Mouse (Mus musculus) embryonic fibroblast, embryonic 13.5 days (primary cell): ENCODE results near the gene Cnbp. TPM values are rescaled to one million over a fixed set of nuclear protein-coding genes. Genes with fewer than 3 reads are reported as not detected.

Experiments
- H3K27ac ChIP-seq: 2 replicates; pipeline ENCODE4 v1.5.1; 2012; ENCODE audit warnings: low read length, control low read depth, inconsistent platforms; ENCODE audit not compliant: insufficient read depth
- H3K4me1 ChIP-seq: 2 replicates; pipeline ENCODE4 v1.6.1; 2011; ENCODE audit warnings: low read length; ENCODE audit not compliant: control insufficient read depth, insufficient read depth
- H3K4me3 ChIP-seq: 2 replicates; pipeline ENCODE4 v1.5.1; 2011; ENCODE audit warnings: mild to moderate bottlenecking, control low read depth, low read length; ENCODE audit not compliant: insufficient read depth
- CTCF ChIP-seq: IDR thresholded peaks from 2 replicates; pipeline ENCODE4 v1.5.1; 2011; ENCODE audit warnings: mild to moderate bottlenecking, control low read depth, low read length, moderate library complexity, borderline replicate concordance; ENCODE audit not compliant: insufficient read depth
- POLR2A ChIP-seq: IDR thresholded peaks from 2 replicates; pipeline ENCODE4 v1.6.1; 2011; ENCODE audit warnings: low read depth, mild to moderate bottlenecking, control low read depth, low read length, moderate library complexity
- polyA plus RNA-seq: library from polyadenylated mRNA; stranded (reverse); fragments of >200 nt; gene quantifications from 2 replicates; pipeline ENCODE4 v1.2.4, GENCODE M21; 2011; ENCODE audit warnings: low read depth; ENCODE audit not compliant: missing spikeins, insufficient read length

The Cnbp gene
- 353 and 374 TPM in 2 replicates for polyA plus RNA-seq

DNA sequence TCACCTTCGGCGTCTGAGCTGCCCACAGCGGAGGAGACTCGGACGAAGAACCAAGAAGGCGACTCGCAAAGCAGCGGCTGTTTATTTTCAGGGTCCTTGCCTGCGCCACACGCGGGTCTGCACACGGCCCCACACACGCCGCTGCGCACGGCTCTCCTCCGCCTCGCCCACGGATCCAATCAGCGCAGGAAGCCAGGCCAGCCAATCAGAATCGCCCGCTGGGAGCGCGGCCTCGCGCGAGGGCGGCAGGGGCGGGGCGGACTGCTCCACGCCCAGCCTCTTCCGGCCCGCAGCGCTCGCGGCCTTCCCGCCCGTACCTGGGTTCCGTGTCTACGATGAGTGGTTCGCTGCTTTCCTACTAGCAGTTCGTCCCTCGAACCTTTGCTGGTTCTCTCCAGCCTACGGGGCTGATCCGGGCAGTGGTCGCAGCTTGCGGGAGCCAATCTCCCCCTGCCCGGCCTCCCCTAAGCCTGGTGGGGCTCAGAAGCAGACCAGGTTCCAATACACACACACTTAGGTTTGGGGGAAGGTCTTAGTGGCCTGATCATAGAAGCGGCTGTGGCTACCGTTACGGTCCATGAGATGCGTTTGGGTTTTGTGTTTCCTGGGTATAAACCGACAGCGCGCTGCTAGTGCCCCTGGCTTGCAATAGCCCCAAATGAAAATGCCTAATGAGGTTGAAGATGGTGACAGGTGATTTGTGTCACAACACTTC lies at the start of gene Cnbp:
Gene Cnbp (minus strand): TSS at position 207 of the 715 bp plus-strand sequence.
- TF ChIP-seq POLR2A (peak; percentile 84), CTCF (no peak)
- Histone ChIP-seq H3K27ac (peak within 1 kb of the TSS; percentile 81), H3K4me1 (peaks cover 14% of the 10 kb centered on the region), H3K4me3 (peak within 1 kb of the TSS; percentile 85)

GRCm38 (mm10) chr6:87898028-87898427 lies 47.1 kb upstream of the Cnbp start:
- no peak for TF ChIP-seq CTCF
- TF ChIP-seq POLR2A, result no peak
- H3K27ac ChIP-seq, result no peak overlapping the region
- no peak overlapping the region for H3K4me3 ChIP-seq
- H3K4me1 ChIP-seq, result no peaks in the 10 kb centered on the region

DNA sequence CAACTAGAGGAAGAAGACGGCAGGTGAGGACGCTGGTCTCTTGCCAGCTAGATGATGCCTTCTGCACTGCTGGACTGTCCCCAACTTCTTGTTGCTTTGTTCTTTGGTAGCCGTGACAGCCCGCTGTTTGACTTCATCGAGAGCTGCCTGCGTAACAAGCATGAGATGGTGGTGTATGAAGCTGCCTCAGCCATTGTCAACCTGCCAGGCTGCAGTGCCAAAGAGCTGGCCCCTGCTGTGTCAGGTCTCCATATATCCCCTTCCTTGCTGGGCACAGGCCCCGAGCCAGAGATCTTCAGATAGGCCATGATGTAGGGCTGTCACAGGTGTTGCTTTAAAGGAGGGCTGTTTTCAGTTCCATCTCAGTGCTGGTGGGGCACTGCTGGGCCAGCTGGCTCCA lies 43.0 kb upstream of the Cnbp start:
- Histone ChIP-seq H3K4me1 (0 out of 2 replicates have a peak, but pooled peaks cover under 1% of the 10 kb centered on the region), H3K4me3 (no peak overlapping the region), H3K27ac (no peak overlapping the region)
- no peak for TF ChIP-seq CTCF
- TF ChIP-seq POLR2A, result no peak

- 0 out of 2 replicates have a peak, but pooled peaks cover 3% of the 10 kb centered on the region for H3K4me1 ChIP-seq
- H3K27ac ChIP-seq, result peak within 1 kb of the TSS; percentile 56
- H3K4me3 ChIP-seq, result peak within 1 kb of the TSS; percentile 97
- peak; percentile 64 for TF ChIP-seq CTCF
- peak; percentile 98 for TF ChIP-seq POLR2A
Observed at GRCm38 (mm10) chr6:87887594-87888233, 36.8 kb upstream of the Cnbp start, which contains the start of gene Copg1. TSS of gene Copg1 (plus strand) at chr6:87887814.

GRCm38 (mm10) chr6:87886721-87887120 lies 35.8 kb upstream of the Cnbp start:
- no peak for TF ChIP-seq POLR2A
- TF ChIP-seq CTCF, result no peak
- no peak overlapping the region for H3K4me3 ChIP-seq
- 0 out of 2 replicates have a peak, but pooled peaks cover 3% of the 10 kb centered on the region for H3K4me1 ChIP-seq
- no peak overlapping the region for H3K27ac ChIP-seq

- no peak overlapping the region for H3K4me3 ChIP-seq
- no peaks in the 10 kb centered on the region for H3K4me1 ChIP-seq
- no peak overlapping the region for H3K27ac ChIP-seq
- TF ChIP-seq POLR2A (no peak), CTCF (no peak)
Observed at GRCm38 (mm10) chr6:87882816-87883215, 31.9 kb upstream of the Cnbp start.

DNA sequence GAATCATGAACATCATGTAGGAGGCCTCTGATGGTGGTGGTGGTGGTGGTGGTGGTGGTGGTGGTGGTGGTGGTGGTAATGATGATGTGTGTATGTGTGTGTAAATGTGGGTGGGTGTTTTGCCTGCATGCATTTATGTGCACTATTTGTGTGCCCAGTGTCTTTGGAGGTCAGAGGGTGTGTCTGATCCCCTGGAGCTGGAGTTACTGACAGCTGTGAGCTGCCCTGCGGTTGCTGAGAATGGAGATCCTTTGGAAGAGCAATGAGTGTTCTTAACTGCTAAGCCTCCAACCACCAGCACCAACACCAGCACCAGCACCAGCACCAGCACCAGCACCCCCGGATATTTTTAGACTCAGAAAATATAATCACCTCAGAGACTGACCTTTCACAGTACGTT lies 31.3 kb upstream of the Cnbp start:
- Histone ChIP-seq H3K4me1 (no peaks in the 10 kb centered on the region), H3K27ac (no peak overlapping the region), H3K4me3 (no peak overlapping the region)
- TF ChIP-seq POLR2A (no peak), CTCF (no peak)

GRCm38 (mm10) chr6:87879628-87880027 lies 28.7 kb upstream of the Cnbp start:
- Histone ChIP-seq H3K27ac (no peak overlapping the region), H3K4me1 (peaks cover 6% of the 10 kb centered on the region; the same call in 1 of the 2 replicates), H3K4me3 (no peak overlapping the region)
- TF ChIP-seq CTCF (no peak), POLR2A (no peak)

DNA sequence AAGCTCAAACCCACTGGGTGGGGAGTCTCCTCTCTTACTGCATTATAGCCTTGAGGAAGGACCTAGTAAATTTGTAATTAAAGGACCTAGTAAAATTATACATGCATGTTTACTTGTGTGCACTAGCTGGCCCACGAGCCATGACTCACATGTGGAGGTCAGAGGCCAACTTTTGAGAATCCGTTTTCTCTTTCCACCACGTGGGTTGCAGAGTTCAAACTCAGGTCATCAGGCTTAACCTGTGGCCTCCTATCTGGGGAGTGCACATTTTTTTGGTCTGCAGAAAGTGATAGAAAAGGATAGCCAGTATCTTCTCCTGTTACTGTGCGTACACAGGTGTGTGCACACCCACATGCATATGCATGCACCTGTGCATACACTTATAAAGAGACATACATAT lies 28.1 kb upstream of the Cnbp start:
- Histone ChIP-seq H3K27ac (no peak overlapping the region), H3K4me3 (no peak overlapping the region), H3K4me1 (peaks cover 6% of the 10 kb centered on the region; the same call in 1 of the 2 replicates)
- TF ChIP-seq POLR2A, result no peak
- TF ChIP-seq CTCF, result no peak

DNA sequence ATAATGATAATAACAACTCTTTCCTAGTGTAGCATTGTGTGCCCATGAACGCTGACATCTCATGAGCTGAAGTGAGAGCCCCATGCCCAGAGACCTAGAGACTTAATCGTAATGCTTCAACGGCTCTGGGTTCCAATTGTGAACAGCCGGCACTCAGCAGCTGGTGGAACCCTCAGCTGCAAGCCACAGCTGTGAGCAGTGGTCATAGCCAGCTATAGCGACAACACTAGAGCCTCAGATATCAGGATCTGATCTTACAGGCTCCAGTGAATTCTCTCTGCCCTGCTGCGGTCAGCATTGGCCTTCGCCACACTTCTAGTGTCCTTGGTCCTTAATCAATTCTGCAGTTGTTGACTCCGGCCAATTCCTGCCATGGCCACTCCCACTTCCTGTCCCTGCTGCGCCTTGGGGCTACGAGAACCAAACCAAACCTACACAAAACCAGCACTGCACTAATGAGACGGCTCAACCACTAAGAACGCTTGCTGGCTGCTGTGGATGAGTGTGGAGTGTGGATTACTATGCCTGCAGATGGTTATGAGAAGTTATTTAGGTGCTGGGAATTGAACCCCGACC lies 25.2 kb upstream of the Cnbp start:
- Histone ChIP-seq H3K4me3 (no peak overlapping the region), H3K4me1 (peaks cover 6% of the 10 kb centered on the region; the same call in 1 of the 2 replicates), H3K27ac (no peak overlapping the region; the same call in 1 of the 2 replicates)
- TF ChIP-seq CTCF, result no peak
- TF ChIP-seq POLR2A, result no peak
